Mouse (Mus musculus): Measurements from ENCODE around the gene Hic1.

DNA sequence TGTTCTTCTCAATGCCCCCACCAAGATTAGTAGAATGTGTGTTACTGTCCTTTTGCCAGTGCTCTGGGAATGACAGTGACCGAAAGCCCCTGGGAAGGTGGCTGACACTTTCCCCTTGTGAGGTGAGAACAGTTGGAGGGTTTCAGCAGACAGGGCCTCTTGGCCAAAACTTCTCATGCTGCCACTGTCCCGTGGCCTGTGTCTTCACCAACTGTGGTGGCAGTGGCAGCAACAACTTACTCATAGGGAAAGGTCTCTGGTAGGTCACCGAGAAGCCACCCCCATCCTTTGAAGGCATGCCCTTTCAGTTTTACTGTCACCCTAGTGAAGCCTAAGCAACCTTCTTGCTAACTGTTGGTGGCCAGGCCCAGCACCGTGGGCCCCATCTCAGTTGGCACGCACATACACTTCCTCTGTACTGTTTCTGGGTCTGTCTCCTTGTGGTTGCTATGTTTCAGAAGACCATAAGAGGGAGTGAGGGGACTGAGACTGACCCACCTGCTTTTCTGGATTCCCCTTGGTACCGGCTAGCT is 15.2 kb downstream of the Hic1 start:
- no peak for TF ChIP-seq ZC3H11A (IDR thresholded peaks at IDR 0.05; ENCODE audit: borderline replicate concordance, low read depth, low read length)
- no peak for TF ChIP-seq HCFC1 (IDR thresholded peaks at IDR 0.05; ENCODE audit: borderline replicate concordance, insufficient read depth, low read length)
- no peak for TF ChIP-seq MAFK (IDR thresholded peaks at IDR 0.05; ENCODE audit: insufficient read depth, low read depth, low read length)
